Mouse (Mus musculus): ENCODE measurements at regions not wholly inside any gene's neighbourhood (a gene's known extent, or its start where the extent isn't known, plus 50 kb on each side); places are given as distances from the start of the nearest gene placed in this dataset.

GRCm38 (mm10) chr4:131293560-131293959, 349.4 kb downstream of the Matn1 start:
- no peak for DNase-seq (ENCODE audit: low spot score)

DNA sequence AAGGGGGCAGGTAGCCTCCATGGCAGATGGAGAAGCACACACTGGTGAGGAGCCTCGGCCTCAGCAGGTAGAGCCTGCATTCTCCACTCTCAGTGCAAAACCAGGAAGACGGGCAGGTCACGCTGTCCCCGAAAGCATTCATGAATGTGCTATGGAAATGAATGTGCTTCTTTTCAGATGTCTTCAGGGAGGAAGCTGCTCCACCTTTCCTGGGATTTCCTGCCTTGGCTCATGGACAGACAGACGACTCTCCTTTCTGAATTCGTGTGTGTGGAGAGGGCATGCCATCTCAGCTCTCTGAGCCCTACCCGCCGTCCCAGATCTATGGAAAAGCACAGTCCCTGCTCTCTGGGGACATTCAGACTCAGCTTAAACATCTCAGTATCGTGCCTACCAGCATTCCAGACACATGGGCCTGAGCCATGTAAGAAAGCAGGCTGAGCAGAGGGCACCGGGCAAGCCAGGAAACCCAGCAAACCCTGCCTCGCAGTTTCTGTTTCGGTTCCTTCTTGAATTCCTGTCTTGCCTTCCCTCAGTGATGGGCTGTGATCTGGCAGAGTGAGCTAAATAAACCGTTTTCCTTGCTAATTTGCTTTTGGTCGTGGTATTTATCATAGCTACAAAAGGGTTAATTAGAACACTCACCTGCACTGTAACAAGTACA, 354.0 kb downstream of the Matn1 start:
- no peak for DNase-seq (ENCODE audit: low spot score)

DNA sequence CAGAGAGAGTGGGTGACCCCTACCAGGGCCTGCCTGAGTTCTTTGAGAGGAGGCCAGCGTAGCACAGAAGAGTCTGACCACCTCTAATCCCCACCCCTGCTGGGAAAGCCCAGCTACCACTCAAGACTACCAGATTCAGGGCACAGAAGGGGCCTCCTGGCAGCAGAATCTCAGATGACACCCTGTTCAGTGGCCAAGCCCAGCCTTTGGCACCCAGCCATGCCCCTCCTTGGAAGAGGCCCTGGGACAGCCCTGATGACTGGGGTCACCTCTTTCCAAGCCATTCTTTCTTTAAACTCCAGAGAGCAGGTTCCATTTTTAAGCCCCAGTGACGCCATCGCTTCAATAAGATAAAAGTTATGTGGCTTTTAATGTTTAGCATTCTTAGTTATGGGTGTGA, 359.8 kb downstream of the Matn1 start:
- no peak for DNase-seq (ENCODE audit: low spot score)

DNA sequence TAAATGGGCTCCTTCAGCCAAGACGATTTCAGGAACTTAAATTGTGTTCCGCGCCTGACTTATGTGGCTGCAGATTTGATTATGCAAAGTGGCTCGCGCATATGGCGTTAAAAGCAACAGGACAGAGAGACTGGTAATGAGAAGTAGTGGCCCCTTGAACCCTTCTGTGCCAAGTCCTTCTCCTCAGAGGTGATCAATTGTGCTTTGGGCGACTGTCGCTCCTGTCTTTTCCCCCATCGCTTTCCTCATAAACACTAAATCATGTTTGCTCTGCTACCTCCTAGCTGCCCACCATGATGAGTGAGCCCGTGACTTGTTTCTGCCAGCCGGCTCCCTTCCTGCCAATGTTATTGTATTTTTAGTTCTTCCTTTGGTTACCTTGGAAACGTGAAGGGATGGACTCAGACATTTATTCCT, 360.2 kb downstream of the Matn1 start:
- DNase-seq (ENCODE audit: low spot score): no peak

DNA sequence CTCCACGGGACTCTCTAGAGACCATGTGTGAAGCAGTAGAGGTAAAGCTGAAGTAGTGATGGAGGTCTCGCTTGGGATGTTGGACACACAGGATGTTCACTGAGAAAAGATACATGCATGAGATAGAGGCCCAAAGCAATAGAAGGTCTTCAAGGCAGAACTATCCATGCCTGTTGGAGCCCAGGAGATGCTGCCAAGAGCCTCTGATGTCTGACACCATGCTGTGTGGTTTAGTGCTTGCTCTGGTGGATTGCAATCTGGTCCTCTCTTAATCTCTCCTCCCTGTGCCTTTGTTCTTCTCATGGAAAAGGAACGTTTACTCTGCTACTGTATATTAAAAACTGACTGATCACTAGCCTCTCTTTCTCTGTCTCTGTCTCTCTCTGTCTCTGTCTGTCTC, 370.0 kb downstream of the Matn1 start:
- no peak for DNase-seq (ENCODE audit: low spot score)

GRCm38 (mm10) chr4:131316041-131316440, 371.9 kb downstream of the Matn1 start:
- DNase-seq (ENCODE audit: low spot score): no peak

GRCm38 (mm10) chr4:131322323-131322722, 378.1 kb downstream of the Matn1 start:
- no peak for DNase-seq (ENCODE audit: low spot score)

- no peak for DNase-seq (ENCODE audit: low spot score)
These were observed 380.3 kb downstream of the Matn1 start for GRCm38 (mm10) chr4:131324486-131324885.

DNA sequence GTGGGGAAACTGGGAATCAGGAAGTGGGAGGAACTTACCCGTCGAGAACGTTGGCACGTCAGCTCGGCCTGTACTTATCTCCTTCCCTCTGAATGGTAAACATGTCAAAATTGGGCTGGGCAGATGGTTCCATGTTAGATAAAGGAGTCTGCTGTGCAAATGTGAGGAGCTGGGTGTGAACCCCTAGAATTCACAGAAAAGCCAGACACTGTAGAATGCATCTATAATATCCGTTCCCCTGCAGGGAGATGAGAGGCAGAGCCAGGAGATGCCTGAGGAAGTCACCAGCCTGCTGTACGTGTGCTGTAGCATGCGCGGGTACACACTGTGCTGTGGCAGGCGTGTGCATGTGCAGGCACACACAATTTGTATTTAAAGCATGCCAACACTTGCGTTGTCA, 381.0 kb downstream of the Matn1 start:
- no peak for DNase-seq (ENCODE audit: low spot score)

DNA sequence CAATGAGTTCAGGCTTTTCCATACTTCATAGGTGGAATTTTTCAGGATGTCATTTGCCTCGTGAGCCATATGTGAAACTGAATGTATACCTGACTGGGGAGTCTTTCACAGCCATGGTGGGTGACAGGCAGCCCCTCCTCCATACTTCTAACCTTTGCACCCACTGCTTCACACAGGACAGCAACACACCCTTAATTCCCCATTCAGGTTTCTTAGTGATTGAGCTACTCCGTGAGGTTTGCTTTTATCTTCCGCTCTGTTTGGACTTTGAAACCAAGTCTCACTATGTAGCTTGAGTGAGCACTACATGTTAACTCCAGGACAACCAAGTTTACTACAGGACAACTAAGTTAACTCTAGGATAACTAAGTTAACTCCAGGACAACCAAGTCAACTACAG, 381.4 kb downstream of the Matn1 start:
- DNase-seq (ENCODE audit: low spot score): no peak

- DNase-seq (ENCODE audit: low spot score): no peak
These were observed 385.2 kb downstream of the Matn1 start for GRCm38 (mm10) chr4:131329398-131329797.

DNA sequence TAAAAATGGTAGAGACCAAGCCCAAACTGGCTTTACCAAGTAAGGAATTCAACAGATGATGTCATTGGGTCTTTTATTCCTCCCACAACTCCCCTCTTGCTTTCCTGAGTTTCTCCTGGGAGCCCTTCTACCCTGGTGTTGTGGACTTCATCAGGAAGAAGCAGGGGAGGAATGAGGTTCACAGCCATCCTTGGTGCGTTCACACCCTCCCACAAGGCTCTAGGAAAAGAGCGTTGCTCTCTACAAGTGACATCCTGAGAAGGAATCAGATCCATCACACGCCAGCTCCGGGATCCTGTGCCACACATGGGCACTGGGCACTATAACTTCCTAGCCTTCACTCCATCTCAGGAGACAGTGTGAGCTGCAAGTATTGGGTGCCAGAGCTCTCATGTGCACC, 387.5 kb downstream of the Matn1 start:
- DNase-seq (ENCODE audit: low spot score): no peak

DNA sequence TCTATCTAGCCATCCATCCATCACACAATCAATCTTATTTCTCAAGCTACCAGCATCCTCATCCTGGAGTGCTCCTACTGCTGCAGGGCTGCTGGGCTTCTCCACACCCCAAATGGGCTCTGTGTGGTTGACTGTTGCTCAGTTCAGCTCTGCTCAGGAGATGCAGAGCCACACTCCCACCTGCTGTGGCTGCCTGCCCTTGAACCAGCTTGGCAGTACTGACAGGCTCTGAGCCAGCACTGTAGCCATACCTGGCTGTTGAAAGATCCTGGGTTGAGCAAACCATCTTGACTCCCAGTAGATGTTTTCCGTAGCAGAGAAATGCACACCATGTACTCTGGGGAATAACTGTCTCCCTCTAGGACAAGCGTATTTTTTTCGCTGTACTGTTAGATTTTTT, 392.6 kb downstream of the Matn1 start:
- DNase-seq (ENCODE audit: low spot score): no peak

- no peak for DNase-seq (ENCODE audit: low spot score)
These were observed 397.0 kb downstream of the Matn1 start for GRCm38 (mm10) chr4:131340993-131341695.

DNA sequence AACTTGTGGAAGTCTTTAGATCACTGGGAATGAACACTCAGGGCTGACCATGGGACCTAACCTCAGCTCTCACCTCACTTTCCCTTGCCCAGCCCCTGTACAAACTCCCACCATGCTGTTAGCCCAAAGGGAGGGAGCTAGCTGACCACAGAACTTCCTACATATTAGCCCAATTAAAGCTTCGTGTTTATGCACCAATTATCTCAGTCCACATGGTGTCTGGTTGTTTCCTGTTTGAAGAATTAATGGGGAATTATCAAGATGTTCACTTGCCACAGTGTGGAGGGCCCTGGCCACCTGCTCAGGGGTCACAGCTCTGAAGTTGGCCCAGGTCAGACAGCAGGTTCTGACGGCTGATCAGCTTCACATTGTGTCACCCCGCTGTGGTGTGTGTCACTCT, 402.5 kb downstream of the Matn1 start:
- DNase-seq (ENCODE audit: low spot score): no peak

DNA sequence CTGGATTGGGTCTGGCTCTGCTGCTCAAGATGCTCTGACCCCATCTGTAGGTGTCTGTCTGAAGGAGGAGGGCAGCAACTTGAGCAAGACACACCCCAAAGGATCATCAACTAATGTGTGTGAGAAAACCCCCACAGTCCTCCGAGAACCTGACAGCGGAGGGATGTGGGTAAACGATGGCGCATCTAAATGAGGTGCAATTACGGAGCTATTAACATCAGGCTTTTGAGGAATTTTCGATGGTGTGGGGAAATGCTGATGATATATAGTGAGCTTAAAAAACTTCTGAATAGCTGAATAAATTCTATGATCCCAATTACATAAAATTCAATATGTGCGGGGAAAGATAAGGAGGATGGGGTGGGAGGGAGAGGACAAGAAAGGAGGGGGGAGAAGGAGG, 406.1 kb downstream of the Matn1 start:
- DNase-seq (ENCODE audit: low spot score): no peak

DNA sequence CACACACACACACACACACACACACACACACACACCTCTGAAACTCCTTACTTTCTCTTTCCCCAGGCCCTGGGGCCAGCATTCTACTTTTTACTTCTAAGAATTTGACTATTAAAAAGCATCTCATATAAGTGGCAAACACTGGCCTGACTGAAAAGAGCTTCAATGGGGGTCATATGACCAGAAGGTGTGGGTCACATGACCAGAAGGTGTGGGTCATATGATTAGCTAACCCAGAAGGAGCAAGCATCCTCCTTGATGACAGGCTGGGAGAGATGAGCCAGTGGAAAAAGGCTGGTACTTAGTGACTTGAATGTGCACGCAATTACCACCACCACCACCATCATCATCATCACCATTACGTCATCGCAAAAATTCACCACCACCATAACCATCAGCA, 410.7 kb downstream of the Matn1 start:
- no peak for DNase-seq (ENCODE audit: low spot score)

- DNase-seq (ENCODE audit: low spot score): no peak
These were observed 411.4 kb downstream of the Matn1 start for GRCm38 (mm10) chr4:131355526-131355991.

GRCm38 (mm10) chr4:131356316-131356715, 412.1 kb downstream of the Matn1 start:
- DNase-seq (ENCODE audit: low spot score): no peak

DNA sequence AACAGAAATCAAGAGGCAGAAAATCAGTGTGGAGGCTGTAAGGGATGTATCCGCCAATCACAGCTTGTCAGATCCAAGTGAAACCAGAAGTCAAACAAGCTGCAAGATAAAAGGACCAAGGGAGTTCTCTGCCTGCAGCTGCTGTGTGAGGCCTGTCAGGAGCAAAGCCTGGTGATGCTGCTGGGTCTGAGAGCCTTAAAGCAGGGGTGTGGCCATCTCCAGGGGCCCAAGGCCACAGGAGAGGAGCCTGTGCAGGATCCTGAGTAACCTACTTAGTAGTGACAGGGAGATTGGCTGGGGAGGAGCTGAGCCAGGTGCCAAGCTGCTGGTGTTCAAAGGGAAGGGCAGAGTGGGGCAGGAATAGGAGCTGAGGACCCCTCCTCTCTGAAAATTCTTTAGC, 418.8 kb downstream of the Matn1 start:
- no peak for DNase-seq (ENCODE audit: low spot score)

DNA sequence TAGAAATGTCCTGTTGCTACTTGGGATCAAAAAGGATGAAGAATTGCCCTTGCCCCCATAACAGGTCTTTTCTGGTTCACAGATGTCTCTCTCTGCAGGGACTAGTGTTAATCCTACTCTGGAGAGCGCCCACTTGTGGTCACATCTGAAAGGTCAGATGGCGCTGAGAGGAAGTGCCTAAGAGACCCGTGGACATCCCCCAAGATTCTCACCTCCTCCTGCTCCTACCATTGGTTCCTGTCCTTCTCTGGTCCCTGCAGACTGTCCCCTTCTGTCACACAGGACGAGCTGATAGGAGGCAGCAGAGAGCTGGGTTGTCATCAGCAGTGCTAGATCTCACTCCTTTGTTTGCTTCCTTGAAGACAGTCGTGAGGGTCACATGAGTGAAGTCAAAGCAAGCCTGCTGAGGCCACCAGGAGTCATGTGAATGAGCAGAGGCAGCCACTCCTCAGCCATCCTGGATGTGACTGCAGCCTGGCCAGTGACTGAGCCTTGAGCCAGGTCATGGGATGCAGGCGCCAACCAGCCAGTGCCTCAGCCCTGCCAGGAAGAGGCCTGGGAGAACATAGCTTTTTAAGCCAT, 420.6 kb downstream of the Matn1 start:
- DNase-seq (ENCODE audit: low spot score): no peak

DNA sequence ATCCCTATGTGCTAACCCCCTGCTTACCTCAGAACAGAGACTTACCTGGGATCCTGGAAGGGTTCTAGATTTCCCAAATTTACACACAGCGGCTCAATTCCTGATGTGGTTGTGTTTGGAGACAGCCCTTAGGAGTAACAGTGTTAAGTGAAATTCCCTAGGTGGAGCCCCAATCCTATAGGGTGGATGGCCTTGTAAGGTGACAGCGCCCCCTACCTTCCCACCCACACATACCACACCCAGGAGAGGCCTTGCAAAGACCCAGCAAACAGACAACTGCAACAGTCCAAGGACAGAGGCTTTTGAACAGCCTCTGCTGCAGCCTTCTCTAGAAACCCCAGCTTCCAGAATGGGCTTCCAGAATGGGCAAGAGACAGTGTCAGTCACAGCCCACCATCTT, 421.8 kb downstream of the Matn1 start:
- DNase-seq (ENCODE audit: low spot score): no peak

DNA sequence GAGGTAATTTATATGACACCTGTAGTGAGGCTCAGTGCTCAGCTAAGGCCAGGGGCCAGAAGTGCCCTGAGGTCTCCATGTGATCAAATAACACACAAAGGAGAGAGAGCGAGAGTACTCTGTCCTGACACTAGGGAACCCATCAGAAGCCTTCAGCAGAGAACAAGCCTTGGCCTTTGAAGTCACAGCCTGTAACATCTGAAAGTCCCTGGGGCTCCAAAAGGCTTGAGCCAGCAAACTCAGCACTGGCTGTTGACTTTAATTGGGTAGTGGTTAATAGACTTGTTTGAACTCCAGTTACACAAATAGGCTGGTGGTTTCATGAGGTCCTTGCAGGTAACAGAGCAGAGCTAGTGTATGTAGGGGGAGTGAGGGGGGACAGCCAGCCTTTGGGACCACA, 422.5 kb downstream of the Matn1 start:
- DNase-seq (ENCODE audit: low spot score): no peak

DNA sequence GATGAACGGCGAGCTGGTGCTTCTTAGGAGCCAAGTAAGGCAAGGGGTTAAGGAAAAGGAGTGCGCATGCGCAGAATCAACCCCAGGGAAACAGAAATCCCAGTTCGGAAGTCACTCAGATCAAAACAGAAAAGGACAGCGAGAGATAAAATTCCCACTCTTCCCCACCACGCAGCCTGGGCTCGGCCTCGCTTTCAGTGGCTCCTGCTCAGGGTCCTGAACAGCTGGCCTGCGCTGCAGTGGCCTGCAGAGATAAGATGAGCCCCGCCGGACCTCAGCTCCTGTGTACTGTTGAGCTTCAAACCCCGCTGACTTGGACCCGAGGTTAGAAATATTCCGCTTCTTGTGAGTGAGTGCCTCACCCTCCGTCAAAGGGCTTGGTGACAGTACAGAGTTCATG, 428.3 kb downstream of the Matn1 start:
- no peak for DNase-seq (ENCODE audit: low spot score)

Data from adipocyte (in vitro differentiated cells).